Mouse (Mus musculus) neural tube, embryonic 11.5 days (tissue): ENCODE measurements around the gene Lancl1. TPM values are rescaled to one million over a fixed set of nuclear protein-coding genes. Genes with fewer than 3 reads are reported as not detected.

ENCODE experiments used
- ATAC-seq: fragments of 200-750 bp; cut with Nextera tagmentation; 2 replicates; pipeline ENCODE4 v1.8.0; 2017; ENCODE audit warnings: moderate number of reproducible peaks, mild to moderate bottlenecking, moderate TSS enrichment, moderate library complexity; ENCODE audit not compliant: insufficient read depth, low FRiP score, low TSS enrichment
- DNase-seq: peaks from one replicate; pipeline ENCODE4 v3.0.0-alpha.2; 2015; ENCODE audit warnings: low spot score
- H3K27ac ChIP-seq: fragments of 300-500 bp; sonication (generic); 2 replicates; pipeline ENCODE4 v1.5.1; 2014; ENCODE audit warnings: low read depth, mild to moderate bottlenecking, low read length
- H3K27me3 ChIP-seq: fragments of 300-500 bp; sonication (generic); 2 replicates; pipeline ENCODE4 v1.6.1; 2014; ENCODE audit warnings: mild to moderate bottlenecking, low read length, mixed read lengths; ENCODE audit not compliant: control insufficient read depth, insufficient read depth
- H3K36me3 ChIP-seq: fragments of 300-500 bp; sonication (generic); 2 replicates; pipeline ENCODE4 v1.6.1; 2014; ENCODE audit warnings: mild to moderate bottlenecking, low read length, moderate library complexity, mixed read lengths; ENCODE audit not compliant: control insufficient read depth, insufficient read depth
- H3K4me1 ChIP-seq: fragments of 300-500 bp; sonication (generic); 2 replicates; pipeline ENCODE4 v1.6.1; 2014; ENCODE audit warnings: low read length, mixed read lengths; ENCODE audit not compliant: control insufficient read depth, insufficient read depth
- H3K4me2 ChIP-seq: fragments of 300-500 bp; sonication (generic); 2 replicates; pipeline ENCODE4 v1.6.1; 2014; ENCODE audit warnings: low read depth, mild to moderate bottlenecking, moderate library complexity
- H3K4me3 ChIP-seq: fragments of 300-500 bp; sonication (generic); 2 replicates; pipeline ENCODE4 v1.5.1; 2014; ENCODE audit warnings: low read depth, low read length
- H3K9ac ChIP-seq: fragments of 300-500 bp; sonication (generic); 2 replicates; pipeline ENCODE4 v1.6.1; 2014; ENCODE audit warnings: mild to moderate bottlenecking, low read length
- H3K9me3 ChIP-seq: fragments of 300-500 bp; sonication (generic); 2 replicates; pipeline ENCODE4 v1.6.1; 2016; ENCODE audit warnings: low read length; ENCODE audit not compliant: control insufficient read depth
- WGBS: fragments of 180-500 bp; shearing (Covaris S2); extraction: QIAGEN DNeasy Blood & Tissue Kit; methylation state at CpG from one replicate; pipeline ENCODE4 v1.1.7; 2014; 5-methylcytosine and 5-hydroxymethylcytosine counted together
- polyA plus RNA-seq: library from polyadenylated mRNA; unstranded; fragments of >200 nt; fragmentation: Nextera tagmentation; extraction: Ambion mirVana; gene quantifications from 2 replicates; pipeline ENCODE4 v1.2.1, GENCODE M21; 2014

Lancl1 gene
- polyA plus RNA-seq, 1 experiment from 2014 or later = 111 TPM

- DNase-seq = no peak
- no peak overlapping the region for H3K9ac ChIP-seq
- ATAC-seq = no peak
- no peaks in the 10 kb centered on the region for H3K9me3 ChIP-seq
- peaks cover 2% of the 10 kb centered on the region; the same call in 1 of the 2 replicates for H3K36me3 ChIP-seq
- no peak overlapping the region for H3K27ac ChIP-seq
- H3K4me2 ChIP-seq = no peak overlapping the region
- H3K4me3 ChIP-seq = no peak overlapping the region
- H3K4me1 ChIP-seq = no peaks in the 10 kb centered on the region
- 76% methylated on average over 2 of the region's 2 CpGs for WGBS
- H3K27me3 ChIP-seq = no peaks in the 10 kb centered on the region
Measured at GRCm38 (mm10) chr1:67026142-67026541, 12.5 kb downstream of the Lancl1 start.

- Histone ChIP-seq H3K36me3 (peaks cover 4% of the 10 kb centered on the region; the same call in 1 of the 2 replicates), H3K27me3 (no peaks in the 10 kb centered on the region), H3K4me1 (no peaks in the 10 kb centered on the region), H3K4me2 (no peak overlapping the region), H3K4me3 (no peak overlapping the region), H3K9me3 (no peaks in the 10 kb centered on the region), H3K9ac (no peak overlapping the region), H3K27ac (no peak overlapping the region)
- no peak for DNase-seq
- WGBS = 89% methylated on average over 2 of the region's 2 CpGs
- no peak for ATAC-seq
Measured at GRCm38 (mm10) chr1:67022767-67023166, 15.9 kb downstream of the Lancl1 start.

- Histone ChIP-seq H3K4me1 (no peaks in the 10 kb centered on the region), H3K27ac (no peak overlapping the region), H3K9ac (no peak overlapping the region), H3K4me2 (no peak overlapping the region), H3K36me3 (0 out of 2 replicates have a peak, but pooled peaks cover 2% of the 10 kb centered on the region), H3K9me3 (no peaks in the 10 kb centered on the region), H3K4me3 (no peak overlapping the region), H3K27me3 (no peaks in the 10 kb centered on the region)
- ATAC-seq (no peak), DNase-seq (no peak)
- WGBS = 90% methylated on average over 10 of the region's 10 CpGs
Measured at GRCm38 (mm10) chr1:67022051-67022450, 16.6 kb downstream of the Lancl1 start.

GRCm38 (mm10) chr1:67020637-67021161 lies 18.0 kb downstream of the Lancl1 start:
- Histone ChIP-seq H3K9me3 (no peaks in the 10 kb centered on the region), H3K4me2 (no peak overlapping the region), H3K9ac (no peak overlapping the region), H3K4me1 (no peaks in the 10 kb centered on the region), H3K27ac (no peak overlapping the region), H3K4me3 (no peak overlapping the region), H3K27me3 (no peaks in the 10 kb centered on the region), H3K36me3 (0 out of 2 replicates have a peak, but pooled peaks cover 2% of the 10 kb centered on the region)
- no peak for DNase-seq
- no peak for ATAC-seq
- 85% methylated on average over 13 of the region's 13 CpGs for WGBS

GRCm38 (mm10) chr1:67017101-67017870 lies 21.4 kb downstream of the Lancl1 start:
- Histone ChIP-seq H3K4me2 (no peak overlapping the region), H3K27me3 (no peaks in the 10 kb centered on the region), H3K9ac (no peak overlapping the region), H3K27ac (no peak overlapping the region), H3K4me1 (no peaks in the 10 kb centered on the region), H3K4me3 (no peak overlapping the region), H3K9me3 (no peaks in the 10 kb centered on the region), H3K36me3 (0 out of 2 replicates have a peak, but pooled peaks cover 2% of the 10 kb centered on the region)
- WGBS = 90% methylated on average over 13 of the region's 13 CpGs
- ATAC-seq = no peak
- DNase-seq = no peak

- 76% methylated on average over 2 of the region's 2 CpGs for WGBS
Measured at GRCm38 (mm10) chr1:67014205-67014604, 24.5 kb downstream of the Lancl1 start.

GRCm38 (mm10) chr1:67010520-67010919 lies 28.2 kb downstream of the Lancl1 start:
- no peak overlapping the region for H3K9ac ChIP-seq
- no peaks in the 10 kb centered on the region for H3K27me3 ChIP-seq
- H3K4me3 ChIP-seq = no peak overlapping the region
- no peak overlapping the region for H3K27ac ChIP-seq
- no peaks in the 10 kb centered on the region for H3K9me3 ChIP-seq
- ATAC-seq (no peak), DNase-seq (no peak)
- 0 out of 2 replicates have a peak, but pooled peaks cover 2% of the 10 kb centered on the region for H3K36me3 ChIP-seq
- WGBS = 94% methylated on average over 3 of the region's 3 CpGs
- H3K4me1 ChIP-seq = no peaks in the 10 kb centered on the region
- no peak overlapping the region for H3K4me2 ChIP-seq

More at GRCm38 (mm10) chr1:67014205-67014604, 24.5 kb downstream of the Lancl1 start:
- H3K4me3 ChIP-seq = no peak overlapping the region
- H3K9ac ChIP-seq = no peak overlapping the region
- no peak for ATAC-seq
- no peak overlapping the region for H3K27ac ChIP-seq
- no peaks in the 10 kb centered on the region for H3K27me3 ChIP-seq
- DNase-seq = no peak
- H3K4me2 ChIP-seq = no peak overlapping the region
- H3K4me1 ChIP-seq = no peaks in the 10 kb centered on the region
- no peaks in the 10 kb centered on the region for H3K9me3 ChIP-seq
- H3K36me3 ChIP-seq = 0 out of 2 replicates have a peak, but pooled peaks cover 2% of the 10 kb centered on the region

- no peaks in the 10 kb centered on the region for H3K27me3 ChIP-seq
- no peak overlapping the region for H3K27ac ChIP-seq
- no peaks in the 10 kb centered on the region for H3K9me3 ChIP-seq
- ATAC-seq (no peak; the same call in 1 of the 2 replicates), DNase-seq (no peak)
- no peak overlapping the region for H3K4me2 ChIP-seq
- no peaks in the 10 kb centered on the region for H3K4me1 ChIP-seq
- peaks cover 6% of the 10 kb centered on the region for H3K36me3 ChIP-seq
- 83% methylated on average over 3 of the region's 3 CpGs for WGBS
- H3K9ac ChIP-seq = no peak overlapping the region
- H3K4me3 ChIP-seq = no peak overlapping the region
Measured at GRCm38 (mm10) chr1:67003699-67004098, 35.0 kb downstream of the Lancl1 start.

- Histone ChIP-seq H3K9ac (no peak overlapping the region), H3K9me3 (no peaks in the 10 kb centered on the region), H3K4me1 (no peaks in the 10 kb centered on the region), H3K27ac (no peak overlapping the region), H3K4me2 (no peak overlapping the region), H3K4me3 (no peak overlapping the region), H3K27me3 (no peaks in the 10 kb centered on the region), H3K36me3 (peaks cover 6% of the 10 kb centered on the region)
- no peak for DNase-seq
- 88% methylated on average over 6 of the region's 6 CpGs for WGBS
- ATAC-seq = no peak
Measured at GRCm38 (mm10) chr1:67002226-67002625, 36.4 kb downstream of the Lancl1 start.
